Mouse (Mus musculus): Measurements from ENCODE around the gene Bmp2k.

The Bmp2k gene

GRCm38 (mm10) chr5:96972474-96973130 lies 24.9 kb upstream of the Bmp2k start:
- DNase-seq (ENCODE audit: low spot score) = no peak

GRCm38 (mm10) chr5:96973714-96974113 lies 23.8 kb upstream of the Bmp2k start:
- DNase-seq (ENCODE audit: low spot score) = no peak

GRCm38 (mm10) chr5:96974661-96975060 lies 22.8 kb upstream of the Bmp2k start:
- no peak for DNase-seq (ENCODE audit: low spot score)

DNA sequence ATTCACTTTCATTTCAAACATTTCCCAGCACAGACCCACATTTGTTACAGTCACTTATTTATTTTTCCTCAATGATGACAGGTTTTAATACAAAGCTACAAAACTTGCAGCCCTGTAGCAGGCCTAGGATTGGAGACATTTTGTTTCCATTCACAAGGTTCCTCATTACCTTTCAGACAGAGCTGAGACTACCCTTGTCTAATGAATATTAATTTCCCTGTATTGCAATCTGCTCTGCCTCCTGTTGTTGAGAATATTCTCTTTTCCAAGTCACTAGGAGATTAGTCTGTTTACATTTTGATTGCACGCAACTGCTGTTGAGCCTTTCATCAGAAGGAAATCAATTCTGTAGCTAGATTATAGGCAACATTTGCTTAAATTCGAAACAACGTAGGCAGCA lies 22.4 kb upstream of the Bmp2k start:
- DNase-seq (ENCODE audit: low spot score) = no peak

- no peak for DNase-seq (ENCODE audit: low spot score)
Observed at GRCm38 (mm10) chr5:96976150-96976549, 21.3 kb upstream of the Bmp2k start.

DNA sequence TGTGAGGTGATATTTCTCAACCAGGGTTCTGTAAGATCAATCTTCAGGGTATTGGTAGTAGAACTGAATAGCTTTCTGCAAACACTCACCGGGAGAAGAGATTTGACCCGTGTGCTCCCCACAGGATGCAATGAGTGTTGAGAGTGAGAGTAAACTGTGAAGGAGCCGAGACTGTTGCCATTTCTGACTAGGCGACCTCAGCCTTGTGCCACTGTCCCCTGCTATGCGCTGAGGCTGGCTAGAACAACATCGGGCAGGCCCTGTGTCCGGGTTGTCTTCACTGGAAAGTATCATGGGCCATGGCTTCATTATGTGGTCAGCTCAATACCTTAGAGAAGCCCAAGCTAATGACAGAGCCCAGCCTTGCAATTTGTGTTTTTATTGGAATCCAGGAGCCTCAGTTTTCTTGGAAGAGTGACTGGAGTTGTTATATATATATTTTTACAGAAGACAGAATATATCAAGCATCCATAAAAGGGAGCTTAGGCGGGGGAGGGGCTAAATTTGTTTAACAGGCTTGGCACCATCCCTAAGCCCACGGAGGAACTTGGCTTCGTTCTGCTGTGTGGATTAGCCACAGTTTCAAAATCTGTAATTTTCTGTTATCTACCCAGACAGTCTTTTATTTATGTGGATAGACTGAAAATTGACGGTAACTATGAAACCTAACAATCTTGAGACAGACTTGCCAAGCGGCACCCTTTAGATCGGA lies 18.0 kb upstream of the Bmp2k start:
- DNase-seq (ENCODE audit: low spot score) = no peak

DNA sequence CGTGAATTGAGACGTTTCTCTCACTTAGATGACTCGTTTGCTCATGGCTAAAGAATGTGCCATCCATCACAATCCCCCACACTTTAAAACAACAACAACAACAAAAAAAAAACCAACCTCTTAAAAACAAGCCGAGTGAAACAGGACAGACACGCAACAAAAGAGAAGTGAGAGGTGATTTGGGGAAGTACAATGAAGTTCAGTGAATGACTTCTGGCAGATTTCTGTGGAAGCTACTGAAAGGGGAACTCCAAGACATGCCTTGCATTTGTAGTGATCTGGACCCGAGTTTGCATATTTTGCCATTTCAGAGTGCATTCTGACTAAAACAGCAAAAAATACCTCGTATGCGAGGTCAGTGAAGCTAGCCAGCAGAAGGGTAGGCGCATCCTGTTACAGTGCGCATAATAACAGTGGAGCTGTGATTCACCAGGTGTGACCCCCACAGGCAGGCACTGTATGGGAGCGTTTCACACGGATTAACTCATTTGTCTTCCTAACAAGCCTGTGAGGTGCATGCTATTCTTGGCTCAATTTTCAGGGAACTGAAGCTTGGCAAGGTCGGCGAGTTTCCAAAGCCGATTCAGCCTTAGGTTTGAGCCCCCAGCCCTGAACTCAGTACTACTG lies 17.4 kb upstream of the Bmp2k start:
- no peak for DNase-seq (ENCODE audit: low spot score)

- DNase-seq (ENCODE audit: low spot score) = no peak
Observed at GRCm38 (mm10) chr5:96981987-96982386, 15.5 kb upstream of the Bmp2k start.

- DNase-seq (ENCODE audit: low spot score) = no peak
Observed at GRCm38 (mm10) chr5:96983142-96983541, 14.3 kb upstream of the Bmp2k start.

DNA sequence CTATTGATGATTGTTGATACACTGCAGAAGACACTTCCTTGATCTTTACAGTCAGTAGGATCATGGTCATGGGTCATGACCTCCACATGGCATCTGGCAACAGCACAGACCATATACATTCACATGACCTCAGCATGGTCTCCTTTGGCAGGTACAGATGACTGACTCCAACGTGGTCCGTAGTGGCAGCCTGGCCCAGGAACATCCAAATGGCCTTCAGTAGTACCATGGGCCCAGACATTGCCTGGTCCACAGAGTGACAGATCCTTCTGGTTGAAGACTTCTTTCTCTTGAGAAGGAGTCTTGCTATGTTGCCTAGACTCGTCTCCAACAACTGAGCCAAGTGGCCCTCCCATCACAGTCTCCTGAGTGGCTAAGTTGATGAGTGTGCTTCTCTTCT lies 10.6 kb upstream of the Bmp2k start:
- DNase-seq (ENCODE audit: low spot score) = no peak

DNA sequence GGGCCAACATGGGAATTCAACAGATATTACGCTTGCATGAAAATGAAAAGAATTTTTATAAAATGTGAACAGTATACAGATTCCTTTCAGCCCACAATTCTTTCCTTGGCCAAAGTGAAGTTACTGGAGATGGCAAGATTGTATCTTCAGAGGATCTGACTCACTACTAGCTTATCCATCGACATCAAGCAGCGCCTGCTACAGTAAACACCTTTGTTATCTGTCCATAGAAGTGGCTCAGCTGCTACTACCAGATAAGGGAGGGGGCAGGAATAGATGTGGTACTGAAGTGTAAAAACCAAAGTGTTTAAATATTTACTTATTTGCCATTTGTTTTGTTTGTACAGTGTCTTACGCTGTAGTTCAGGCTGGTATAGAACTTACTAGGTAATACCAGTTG lies 8.6 kb upstream of the Bmp2k start:
- no peak for DNase-seq (ENCODE audit: low spot score)

GRCm38 (mm10) chr5:96991156-96991555 lies 6.3 kb upstream of the Bmp2k start:
- DNase-seq (ENCODE audit: low spot score) = no peak

GRCm38 (mm10) chr5:96992651-96993050 lies 4.8 kb upstream of the Bmp2k start:
- no peak for DNase-seq (ENCODE audit: low spot score)

DNA sequence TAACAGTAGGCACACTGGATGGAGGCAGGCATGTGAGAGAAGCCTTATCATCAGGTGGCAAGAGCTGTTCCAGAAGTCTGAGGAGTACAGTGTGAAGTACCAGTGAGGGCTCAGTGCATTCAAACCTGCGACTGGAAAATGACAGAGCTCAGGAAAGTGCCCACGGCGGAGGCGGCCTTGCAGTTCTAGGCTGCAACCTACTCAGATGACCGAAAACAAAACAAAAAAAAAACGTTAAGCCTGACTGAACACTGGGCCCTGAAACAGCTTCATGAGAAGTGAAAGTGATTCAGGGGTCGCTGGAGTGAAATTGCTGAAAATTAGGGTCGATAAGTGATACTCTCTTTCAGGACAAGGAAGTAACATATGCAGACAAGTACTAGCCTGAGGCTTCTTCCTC lies 4.4 kb upstream of the Bmp2k start:
- DNase-seq (ENCODE audit: low spot score) = no peak

DNA sequence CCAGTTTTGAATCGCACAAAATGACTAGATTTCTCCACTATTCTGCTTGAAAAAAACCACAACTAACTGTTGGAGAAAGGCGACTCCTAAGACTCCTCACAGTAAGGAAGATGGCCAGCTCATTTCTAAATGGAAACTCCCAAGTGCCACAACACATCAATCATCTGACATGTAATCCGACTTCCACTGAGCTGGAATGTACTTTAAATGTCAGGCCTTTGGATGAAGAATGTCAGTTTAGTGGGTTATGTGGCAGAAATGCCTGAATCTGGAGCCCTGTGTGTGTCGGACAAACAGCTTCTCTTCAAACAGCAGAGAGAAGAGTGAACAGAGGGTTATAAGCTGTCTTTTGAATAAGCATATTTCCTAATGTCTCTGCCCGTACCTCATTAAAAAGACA lies 1.7 kb upstream of the Bmp2k start:
- DNase-seq (ENCODE audit: low spot score) = no peak

DNA sequence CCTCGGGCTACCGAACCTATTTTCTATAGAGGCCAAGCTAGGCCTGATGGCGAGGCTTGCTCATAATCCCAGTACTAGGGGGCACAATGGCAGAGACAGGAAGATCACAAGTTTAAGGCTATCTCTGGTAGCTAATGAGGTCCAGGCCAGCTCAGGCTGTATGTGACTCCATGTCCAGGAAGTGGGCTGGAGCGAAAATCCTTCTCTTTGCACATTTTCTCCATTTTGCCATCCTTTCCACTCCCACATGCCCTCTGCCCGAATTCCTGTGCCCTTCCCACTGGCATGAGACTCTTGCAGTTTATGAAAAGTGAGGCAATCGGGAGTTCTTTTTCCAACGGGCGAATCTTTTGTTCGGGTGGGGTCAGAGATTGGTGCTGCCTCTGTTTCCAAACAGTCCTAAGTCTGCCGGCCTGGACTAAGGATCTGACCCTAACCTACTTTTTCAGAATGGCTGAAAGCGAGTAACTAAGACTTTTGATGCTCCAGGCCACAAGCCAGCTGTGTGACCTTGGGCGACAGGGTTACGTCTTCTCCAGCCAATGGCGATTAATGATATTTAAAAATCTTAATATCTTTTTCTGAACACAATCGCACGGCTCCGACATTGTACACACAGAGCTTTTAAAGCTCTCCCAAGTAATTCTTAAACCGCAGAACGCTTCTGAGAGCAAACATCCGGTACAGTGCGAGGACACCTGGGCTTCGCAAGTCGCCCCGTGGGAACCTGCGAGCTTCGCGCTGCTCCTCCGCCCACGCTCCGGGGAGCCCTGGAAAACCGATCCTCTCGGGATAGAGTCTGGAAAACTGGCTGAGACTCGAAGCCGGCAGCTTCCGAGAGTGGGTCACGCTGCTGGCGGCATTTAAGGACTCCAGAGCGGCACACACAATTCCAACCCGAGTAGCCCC lies 834 bp upstream of the Bmp2k start:
- DNase-seq (ENCODE audit: low spot score) = no peak

- peak; percentile 38 for DNase-seq (ENCODE audit: low spot score)
Observed at GRCm38 (mm10) chr5:96997802-96998565, 495 bp downstream of the Bmp2k start.

- no peak for DNase-seq (ENCODE audit: low spot score)
Observed at GRCm38 (mm10) chr5:96998566-96998907, 1.0 kb downstream of the Bmp2k start.

DNA sequence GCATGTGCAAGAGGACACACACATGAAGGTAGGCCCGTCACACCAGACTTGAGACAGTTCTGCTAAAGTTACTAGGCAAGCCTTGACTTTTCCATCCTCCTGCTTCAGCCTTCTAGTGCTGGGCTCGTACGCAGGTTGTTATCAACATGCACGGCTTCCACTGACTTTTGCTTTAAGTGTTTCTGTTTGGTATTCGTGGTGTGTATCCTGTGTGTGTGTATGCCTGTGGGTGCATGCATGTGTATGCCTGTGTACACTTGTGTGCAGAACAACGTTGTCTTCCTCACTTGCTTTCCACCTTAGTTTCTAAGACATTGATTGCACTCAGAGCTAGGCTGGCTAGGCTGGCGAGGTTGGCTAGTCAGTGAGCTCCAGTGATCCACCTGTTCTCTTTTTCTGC lies 2.1 kb downstream of the Bmp2k start:
- DNase-seq (ENCODE audit: low spot score) = no peak

- DNase-seq (ENCODE audit: low spot score) = no peak
Observed at GRCm38 (mm10) chr5:97000524-97000923, 3.0 kb downstream of the Bmp2k start.

DNA sequence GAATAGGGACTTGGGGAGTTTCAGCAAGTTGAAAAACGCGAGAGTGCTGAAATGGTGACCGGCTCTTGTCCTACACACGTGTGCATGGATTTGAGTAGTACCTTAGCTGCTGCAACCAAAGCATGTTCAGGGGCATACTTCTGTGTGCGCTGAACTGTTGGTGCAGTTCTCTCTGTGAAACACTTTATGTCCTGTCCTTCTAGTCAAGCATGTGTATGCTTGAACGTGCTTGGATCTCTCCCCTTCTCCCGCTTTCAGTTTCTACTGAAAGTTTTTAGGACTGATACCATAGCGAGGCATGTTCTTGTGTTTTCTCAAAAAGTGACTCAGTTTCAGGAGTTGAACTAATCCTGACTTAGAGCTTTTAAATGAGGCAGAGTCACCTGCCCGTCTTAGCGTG lies 3.7 kb downstream of the Bmp2k start:
- DNase-seq (ENCODE audit: low spot score) = no peak

GRCm38 (mm10) chr5:97001571-97001970 lies 4.1 kb downstream of the Bmp2k start:
- DNase-seq (ENCODE audit: low spot score) = no peak

Data from left cerebral cortex, adult 11 months (tissue).